Mouse (Mus musculus) layer of hippocampus, postnatal 10 days (tissue): ENCODE data around the gene Mfsd4a. TPM values are rescaled to one million over a fixed set of nuclear protein-coding genes. Genes with fewer than 3 reads are reported as not detected.

Source experiments
- DNase-seq, 2 experiments: peaks; one replicate each; pipeline ENCODE4 v3.0.0; 2021; ENCODE audit warnings: low spot score in 2 of 2
- total RNA-seq, 2 experiments: library from RNA; stranded (reverse); gene quantifications; 2 replicates each; pipeline ENCODE4 v1.2.3; 2021

The Mfsd4a gene
- total RNA-seq, 2 experiments from 2014 or later, result 32.1 to 33.6 TPM

DNA sequence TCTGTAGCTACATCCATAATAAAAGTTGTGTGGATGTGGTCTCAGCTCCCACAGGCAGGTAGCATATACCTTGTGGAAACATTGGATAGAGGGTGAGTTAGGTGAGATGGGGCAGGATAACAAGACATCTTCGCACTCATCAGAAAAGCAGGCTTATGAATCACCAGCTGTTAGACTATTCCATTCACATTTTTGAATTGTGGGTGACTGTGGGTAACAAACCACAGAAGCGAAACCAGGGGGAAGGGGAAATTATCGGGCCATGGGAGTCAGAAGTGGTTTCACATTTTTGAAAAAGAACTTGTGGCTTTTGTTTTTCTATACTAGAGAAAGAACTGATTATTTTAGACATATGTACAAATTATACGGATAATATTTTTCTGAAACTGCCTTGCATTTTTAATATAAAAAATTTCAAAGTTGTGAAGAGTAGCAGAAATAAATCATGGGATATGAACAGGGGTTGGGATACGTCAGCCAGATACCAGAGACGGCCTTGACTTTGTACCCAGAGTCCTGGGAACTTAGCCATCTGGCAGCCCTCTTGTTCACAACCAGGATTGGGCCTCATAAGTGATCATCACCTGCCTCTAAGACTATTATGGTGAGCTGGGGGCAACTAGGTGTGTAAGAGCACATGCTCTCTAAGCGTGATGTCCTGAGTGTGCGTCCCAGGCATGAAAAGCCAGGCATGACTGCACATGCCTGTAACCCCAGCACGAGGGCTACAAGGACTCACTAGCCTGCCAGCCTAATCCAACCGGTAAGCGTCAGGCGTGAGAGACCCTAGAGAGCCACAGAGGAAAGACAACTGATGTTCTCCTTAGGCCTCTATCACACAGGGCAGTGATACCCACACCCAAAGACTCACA, 74.5 kb downstream of the Mfsd4a start:
- no peak for DNase-seq

DNA sequence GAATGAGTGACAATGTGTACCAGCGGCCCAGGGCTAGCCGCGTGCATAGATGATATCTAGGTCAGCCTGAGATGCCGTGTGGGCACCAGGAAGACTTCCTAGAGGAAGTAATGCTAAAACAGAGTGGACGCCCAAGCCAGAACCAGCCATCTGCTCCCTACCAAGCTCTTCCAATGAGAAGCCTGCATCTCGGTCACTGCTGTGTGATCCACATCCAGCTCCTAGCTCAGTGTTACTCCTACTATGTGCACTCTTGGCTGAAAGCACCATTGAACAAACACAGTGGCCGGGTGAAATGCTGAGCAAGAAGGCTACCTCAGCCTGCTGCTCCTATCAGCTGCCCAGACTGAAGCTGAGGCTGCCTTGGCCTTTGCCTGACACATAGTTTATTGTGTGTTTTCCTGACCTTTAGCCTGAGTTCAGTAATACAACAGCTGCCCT, 75.3 kb downstream of the Mfsd4a start:
- DNase-seq, result no peak

GRCm38 (mm10) chr1:131990083-131990760, 77.6 kb downstream of the Mfsd4a start:
- no peak for DNase-seq

- DNase-seq, result no peak
Measured at GRCm38 (mm10) chr1:131989476-131989875, 78.4 kb downstream of the Mfsd4a start.

DNA sequence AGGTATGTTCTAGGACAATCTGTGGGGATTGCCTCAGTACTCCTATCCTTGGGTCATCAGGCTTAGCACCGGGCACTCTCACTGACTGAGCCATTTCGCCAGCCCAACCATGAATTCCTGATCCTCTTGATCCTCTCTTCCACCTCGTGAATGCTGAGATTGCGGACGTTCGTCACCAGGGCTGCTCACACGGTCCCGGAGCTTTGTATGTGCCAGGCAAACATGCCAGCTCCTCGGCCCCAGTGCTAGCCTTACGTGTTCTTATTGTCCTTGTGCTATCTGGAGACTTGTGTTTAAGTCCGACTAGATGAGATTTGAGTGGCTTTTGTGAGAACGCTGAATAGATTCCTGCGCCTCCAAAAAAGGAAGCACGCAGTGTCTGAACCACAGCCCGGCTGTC, 80.4 kb downstream of the Mfsd4a start:
- no peak for DNase-seq

- no peak for DNase-seq
Measured at GRCm38 (mm10) chr1:131983806-131984205, 84.1 kb downstream of the Mfsd4a start.

- peak; percentile 80 to 87 for DNase-seq
Measured at GRCm38 (mm10) chr1:131982907-131983306, 85.0 kb downstream of the Mfsd4a start.

DNA sequence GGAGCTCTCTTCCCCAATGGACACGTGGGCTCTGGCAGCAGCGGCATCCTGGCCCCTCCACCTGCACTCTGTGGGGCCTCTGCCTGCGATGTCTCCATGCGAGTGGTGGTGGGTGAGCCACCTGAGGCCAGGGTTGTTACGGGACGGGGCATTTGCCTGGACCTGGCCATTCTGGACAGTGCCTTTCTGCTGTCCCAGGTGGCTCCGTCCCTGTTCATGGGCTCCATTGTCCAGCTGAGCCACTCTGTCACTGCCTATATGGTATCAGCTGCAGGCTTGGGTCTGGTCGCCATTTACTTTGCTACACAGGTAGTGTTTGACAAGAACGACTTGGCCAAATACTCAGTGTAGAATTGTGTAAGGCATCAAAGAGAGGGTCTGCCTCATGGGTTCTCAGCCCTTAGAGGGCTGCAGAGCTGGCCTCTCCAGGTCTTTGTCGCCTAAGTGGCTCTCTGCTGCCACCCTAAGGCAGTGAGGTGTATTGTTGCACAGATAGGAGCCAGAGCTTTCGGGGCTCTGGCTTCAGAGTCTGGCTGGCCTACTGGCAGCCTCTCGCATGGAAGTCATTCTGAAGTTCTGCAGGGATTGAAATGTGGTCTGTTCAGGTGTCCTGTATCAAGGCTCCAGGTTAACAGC, 86.4 kb downstream of the Mfsd4a start:
- peak; percentile 76 to 82 for DNase-seq

- DNase-seq, result no peak
Measured at GRCm38 (mm10) chr1:131980471-131980870, 87.4 kb downstream of the Mfsd4a start.

DNA sequence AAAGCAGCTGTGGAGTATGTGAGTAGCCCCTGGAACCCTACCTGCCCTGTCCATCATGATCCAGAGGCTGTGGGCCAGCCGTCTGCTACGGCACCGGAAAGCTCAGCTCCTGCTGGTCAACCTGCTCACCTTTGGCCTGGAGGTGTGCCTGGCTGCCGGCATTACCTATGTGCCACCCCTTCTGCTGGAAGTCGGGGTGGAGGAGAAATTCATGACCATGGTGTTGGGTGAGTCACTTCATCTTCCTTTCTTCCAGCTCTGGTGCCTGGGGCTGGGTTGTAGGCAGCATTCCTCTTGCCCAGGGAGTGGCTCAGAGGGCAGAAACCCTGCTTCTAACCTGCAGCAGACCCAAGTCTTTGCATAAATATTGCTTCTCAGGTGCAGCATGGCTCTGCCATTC, 91.0 kb downstream of the Mfsd4a start:
- no peak for DNase-seq

DNA sequence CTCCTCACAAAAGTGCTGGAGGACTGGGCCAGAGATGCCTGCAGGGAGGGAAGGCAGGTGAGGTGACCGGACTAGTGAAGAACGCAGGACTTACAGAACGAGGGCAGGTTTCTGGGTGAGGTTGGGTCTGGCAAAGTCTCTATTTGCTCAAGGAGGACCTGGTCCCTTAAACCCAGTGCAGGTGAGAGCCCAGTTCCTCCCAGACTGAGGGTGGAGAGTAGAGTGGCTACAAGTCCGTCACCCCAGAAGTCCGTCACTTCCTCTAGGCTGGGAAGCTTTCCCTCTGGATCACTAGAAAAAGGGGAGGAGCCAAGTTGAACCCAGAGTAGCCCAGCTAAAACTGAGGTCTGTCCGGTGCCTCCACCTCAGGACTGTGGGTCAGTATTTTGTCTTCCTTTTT, 93.9 kb downstream of the Mfsd4a start:
- DNase-seq, result no peak

Other genes with a start within 250 kb of the Mfsd4a start
- gene Slc41a1, start 240.6 kb downstream of the Mfsd4a start, total RNA-seq, result 10 to 100 TPM; 53.0 to 59.9 TPM
- 1 to 10 TPM; 6.8 to 8.2 TPM for gene Rab29, start 200.8 kb downstream of the Mfsd4a start, total RNA-seq
- gene Nucks1, start 157.5 kb downstream of the Mfsd4a start, total RNA-seq, result 100 to 1,000 TPM; 175 to 190 TPM
- under 1 TPM; 0.13 to 0.48 TPM for gene Slc45a3, start 105.1 kb downstream of the Mfsd4a start, total RNA-seq
- gene Elk4, start 60.5 kb downstream of the Mfsd4a start, total RNA-seq, result 10 to 100 TPM; 60.1 to 61.6 TPM
- gene Cdk18, start 71.6 kb upstream of the Mfsd4a start, total RNA-seq, result 10 to 100 TPM; 19.3 to 23.4 TPM
- 1 to 10 TPM; 4.9 TPM for gene Lemd1, start 123.4 kb upstream of the Mfsd4a start, total RNA-seq
- gene AC124108.1, start 123.4 kb upstream of the Mfsd4a start, total RNA-seq, result 1 to 10 TPM; 1.7 TPM
- not detected for gene Gm10188, start 161.7 kb upstream of the Mfsd4a start, total RNA-seq
- gene Klhdc8a, start 230.6 kb upstream of the Mfsd4a start, total RNA-seq, result 10 to 100 TPM; 11.1 to 11.5 TPM
- gene Nuak2, start 248.1 kb upstream of the Mfsd4a start, total RNA-seq, result 1 to 10 TPM; 3.1 TPM